Mouse (Mus musculus) forebrain, embryonic 12.5 days (tissue): ENCODE measurements around the gene Fam104a. TPM values are rescaled to one million over a fixed set of nuclear protein-coding genes. Genes with fewer than 3 reads are reported as not detected.

Experiments
- ATAC-seq: fragments of 200-750 bp; cut with Nextera tagmentation; 2 replicates; pipeline ENCODE4 v1.8.0; 2017; ENCODE audit warnings: moderate TSS enrichment; ENCODE audit not compliant: low FRiP score
- H3K27ac ChIP-seq: fragments of 300-500 bp; sonication (generic); 2 replicates; pipeline ENCODE4 v1.5.1; 2016; ENCODE audit warnings: mild to moderate bottlenecking
- H3K27me3 ChIP-seq: fragments of 300-500 bp; sonication (generic); 2 replicates; pipeline ENCODE4 v1.6.1; 2016; ENCODE audit warnings: mild to moderate bottlenecking
- H3K36me3 ChIP-seq: fragments of 300-500 bp; sonication (generic); replicated peaks from 2 replicates; pipeline ENCODE4 v1.6.1; 2016; ENCODE audit warnings: mild to moderate bottlenecking
- H3K4me1 ChIP-seq: fragments of 300-500 bp; sonication (generic); 2 replicates; pipeline ENCODE4 v1.6.1; 2016
- H3K4me2 ChIP-seq: fragments of 300-500 bp; sonication (generic); 2 replicates; pipeline ENCODE4 v1.6.1; 2016; ENCODE audit warnings: mild to moderate bottlenecking, moderate library complexity
- H3K4me3 ChIP-seq: fragments of 300-500 bp; sonication (generic); replicated peaks from 2 replicates; pipeline ENCODE4 v1.5.1; 2016; ENCODE audit warnings: mild to moderate bottlenecking
- H3K9ac ChIP-seq: fragments of 300-500 bp; sonication (generic); 2 replicates; pipeline ENCODE4 v1.6.1; 2016; ENCODE audit warnings: mild to moderate bottlenecking
- H3K9me3 ChIP-seq: fragments of 300-500 bp; sonication (generic); 2 replicates; pipeline ENCODE4 v1.6.1; 2016
- WGBS: fragments of 180-500 bp; shearing (Covaris S2); methylation state at CpG from one replicate; pipeline ENCODE4 v1.1.7; 2016; 5-methylcytosine and 5-hydroxymethylcytosine counted together
- polyA plus RNA-seq: library from polyadenylated mRNA; unstranded; fragments of >200 nt; fragmentation: Nextera tagmentation; extraction: Ambion mirVana; gene quantifications from 2 replicates; pipeline ENCODE4 v1.2.1, GENCODE M21; 2016

Gene Fam104a
- polyA plus RNA-seq, 1 experiment from 2014 or later = 53.2 TPM

DNA sequence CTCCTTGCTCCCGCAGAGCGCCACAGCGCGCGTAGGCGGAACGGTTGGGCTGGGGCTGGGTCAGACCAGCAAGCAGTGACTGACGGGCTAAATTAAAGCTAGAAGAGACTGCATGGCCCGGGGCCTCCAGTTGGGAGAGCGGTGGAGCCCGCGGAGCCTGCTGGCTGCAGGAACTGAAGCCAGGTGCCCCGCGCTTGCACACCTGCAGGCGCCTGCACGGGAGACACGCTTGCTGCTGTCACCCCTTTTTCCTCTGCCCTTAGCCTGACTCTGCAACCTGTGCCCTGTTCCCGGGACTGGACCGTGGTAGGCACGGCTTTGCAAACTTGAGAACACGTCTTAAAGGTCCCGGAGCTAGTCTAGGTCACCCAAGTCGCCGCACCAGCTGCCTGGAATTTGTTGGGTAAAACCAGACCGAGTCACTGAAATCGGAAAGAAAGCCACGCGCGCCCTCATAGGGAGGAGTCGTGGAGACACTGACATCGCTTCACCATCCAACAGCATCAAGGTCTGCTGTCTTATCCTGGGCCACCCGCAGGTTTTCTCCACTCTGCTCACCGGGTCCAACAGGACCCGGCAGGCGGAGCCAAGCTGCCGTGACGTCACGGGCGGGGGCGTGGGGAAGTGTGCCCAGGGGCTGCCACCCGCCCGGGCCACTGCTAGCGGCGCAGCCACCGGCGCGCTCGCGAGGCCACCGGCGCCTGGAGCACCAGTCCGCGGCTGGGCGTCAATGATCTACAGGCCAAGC, 65.1 kb downstream of the Fam104a start, which contains the start of gene Sstr2:
TSS of gene Sstr2 (plus strand) at position 671 of the 748 bp plus-strand sequence.
- Histone ChIP-seq H3K4me1 (peaks cover 34% of the 10 kb centered on the region), H3K27me3 (peaks cover 54% of the 10 kb centered on the region), H3K27ac (0 out of 2 replicates have a peak within 1 kb of the TSS, but pooled peaks have one; percentile 36), H3K4me2 (peak within 1 kb of the TSS; percentile 98), H3K9me3 (no peaks in the 10 kb centered on the region), H3K4me3 (peak within 1 kb of the TSS; percentile 56), H3K9ac (peak within 1 kb of the TSS; percentile 59), H3K36me3 (no peaks in the 10 kb centered on the region)
- WGBS = under 1% methylated on average over 54 of the region's 54 CpGs
- peak; percentile 82 for ATAC-seq

DNA sequence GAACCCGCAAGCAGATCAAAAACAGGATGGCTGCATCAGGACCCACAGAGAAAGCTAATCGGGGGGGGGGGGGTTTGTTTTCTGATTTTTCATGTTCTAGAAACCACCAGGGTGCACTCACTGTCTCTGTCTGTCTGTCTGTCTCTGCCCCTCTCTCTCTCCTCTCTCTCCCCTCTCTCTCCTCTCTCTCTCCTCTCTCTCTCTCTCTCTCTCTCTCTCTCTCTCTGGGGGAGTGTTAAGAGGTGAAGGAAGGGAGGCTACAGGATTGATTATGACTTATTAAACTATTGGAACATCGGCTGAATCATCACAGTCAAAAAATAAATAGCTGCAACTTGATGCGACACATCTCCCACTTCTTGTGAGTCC, 65.7 kb downstream of the Fam104a start:
- Histone ChIP-seq H3K36me3 (no peaks in the 10 kb centered on the region), H3K4me1 (peaks cover 34% of the 10 kb centered on the region), H3K4me2 (peak overlapping the region; percentile 98), H3K4me3 (peak overlapping the region; percentile 56), H3K27me3 (peaks cover 56% of the 10 kb centered on the region), H3K27ac (0 out of 2 replicates have a peak overlapping the region, but pooled peaks have one; percentile 13), H3K9ac (0 out of 2 replicates have a peak overlapping the region, but pooled peaks have one; percentile 59), H3K9me3 (no peaks in the 10 kb centered on the region)
- WGBS = 22% methylated on average over 4 of the region's 4 CpGs
- no peak for ATAC-seq

DNA sequence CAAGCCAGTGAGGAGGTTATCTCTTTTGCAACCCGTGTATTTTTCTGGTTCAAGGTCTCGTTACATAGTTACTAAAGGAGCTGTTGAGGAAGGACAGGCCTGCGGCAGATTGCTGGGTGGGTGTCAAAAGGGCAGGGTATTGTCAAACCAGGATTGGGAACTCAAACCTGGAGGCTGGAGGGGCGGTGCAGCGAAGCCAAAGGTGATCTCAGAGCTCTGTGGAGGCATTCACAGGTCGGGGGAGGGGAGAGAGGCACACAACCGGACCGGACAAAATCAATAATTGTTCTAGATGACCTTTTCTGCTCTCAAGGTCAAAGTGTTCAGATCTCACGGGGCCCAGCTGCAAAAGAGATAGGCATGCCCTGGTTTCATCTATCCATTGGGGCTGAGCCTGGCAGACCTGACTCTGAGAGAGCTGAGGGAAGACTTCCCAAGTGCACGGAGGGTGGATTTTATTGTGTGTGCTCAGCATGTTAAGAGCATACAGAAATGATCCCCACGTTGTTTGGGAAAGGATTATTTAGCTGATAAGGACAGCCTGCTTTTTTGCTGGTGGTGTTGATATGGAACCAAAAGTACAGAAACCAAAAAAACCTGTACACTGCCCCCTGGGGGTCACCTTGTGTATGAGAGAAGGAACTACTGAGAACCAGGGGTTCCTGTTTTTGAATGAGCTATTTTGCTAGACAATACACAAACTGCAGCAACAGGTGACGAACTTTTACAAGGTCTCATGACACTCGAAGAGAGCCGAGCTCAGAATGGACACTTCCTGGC, 66.6 kb downstream of the Fam104a start:
- Histone ChIP-seq H3K9ac (no peak overlapping the region), H3K27me3 (peaks cover 56% of the 10 kb centered on the region), H3K4me1 (peaks cover 36% of the 10 kb centered on the region), H3K4me2 (no peak overlapping the region), H3K36me3 (no peaks in the 10 kb centered on the region), H3K4me3 (no peak overlapping the region), H3K9me3 (no peaks in the 10 kb centered on the region), H3K27ac (no peak overlapping the region)
- no peak for ATAC-seq
- 41% methylated on average over 14 of the region's 14 CpGs for WGBS

DNA sequence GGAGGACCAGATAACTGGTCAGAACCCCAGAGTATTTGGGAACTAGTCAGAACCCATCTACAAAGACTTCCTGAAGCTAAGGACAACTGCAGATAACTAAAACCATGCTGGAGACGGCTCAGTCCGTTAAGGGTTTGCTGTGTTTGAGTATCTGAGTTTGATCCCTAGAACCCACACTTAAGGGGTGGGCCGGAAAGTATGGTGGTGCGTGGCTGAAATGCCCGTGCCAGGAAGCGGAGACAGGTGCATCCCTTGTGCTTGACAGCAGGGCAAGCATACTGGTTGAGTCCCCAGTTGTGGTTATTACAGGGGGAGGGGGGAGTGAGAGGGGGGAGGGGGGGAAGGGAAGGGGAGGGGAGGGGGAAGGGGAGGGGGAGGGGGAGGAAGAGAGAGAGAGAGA, 69.5 kb downstream of the Fam104a start:
- Histone ChIP-seq H3K4me3 (no peak overlapping the region), H3K9me3 (no peaks in the 10 kb centered on the region), H3K4me1 (peaks cover 28% of the 10 kb centered on the region), H3K27ac (no peak overlapping the region), H3K36me3 (no peaks in the 10 kb centered on the region), H3K27me3 (peaks cover 29% of the 10 kb centered on the region), H3K9ac (no peak overlapping the region), H3K4me2 (no peak overlapping the region)
- WGBS = 86% methylated on average over 6 of the region's 6 CpGs
- ATAC-seq = no peak

DNA sequence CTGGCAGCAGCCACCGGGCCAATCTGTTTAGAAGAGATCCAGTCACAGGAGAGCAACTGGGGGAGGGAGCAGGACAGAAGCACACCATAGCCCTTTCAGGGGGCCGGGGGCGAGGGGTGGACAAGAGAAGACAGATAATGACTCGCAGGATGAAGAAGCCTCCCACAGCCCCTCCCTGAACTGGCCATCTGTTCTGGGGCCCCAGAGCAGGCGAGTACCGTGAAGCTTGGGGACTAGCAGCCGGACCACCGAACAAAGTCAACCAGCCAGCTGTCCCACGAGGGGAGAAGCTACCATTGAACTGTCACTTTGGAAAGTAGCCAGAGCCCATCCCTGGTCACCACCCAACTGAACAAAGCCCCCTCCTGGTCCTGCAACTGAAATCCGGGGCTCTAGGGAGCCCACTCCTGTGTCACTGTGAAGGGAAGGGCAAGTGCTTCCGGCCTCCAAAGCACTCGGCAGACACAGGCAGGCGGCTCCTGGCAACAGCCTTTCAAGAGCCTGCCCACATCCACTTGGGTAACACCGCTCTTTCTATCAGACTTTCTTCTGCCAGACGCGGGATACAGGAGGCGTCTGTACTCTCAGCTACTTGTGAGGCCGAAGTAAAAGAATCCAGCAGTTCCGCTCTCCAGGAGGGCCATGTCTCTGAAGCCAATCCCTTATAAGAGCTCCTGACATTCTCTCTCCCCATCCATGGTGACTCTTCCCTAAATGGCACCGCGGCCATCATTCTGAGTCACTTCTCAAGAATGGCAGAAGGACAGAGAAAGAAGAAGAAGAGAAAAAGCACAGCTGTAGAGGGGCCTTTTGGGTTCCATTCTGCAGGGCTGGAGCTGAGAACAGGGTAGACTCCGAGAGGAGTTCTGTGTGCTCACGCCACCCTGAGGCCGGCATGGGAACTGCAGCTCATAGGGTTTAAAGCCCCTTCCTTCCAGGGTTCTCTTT, 72.0 kb downstream of the Fam104a start:
- no peaks in the 10 kb centered on the region for H3K36me3 ChIP-seq
- ATAC-seq = peak; percentile 77; the same call in 1 of the 2 replicates
- H3K9me3 ChIP-seq = no peaks in the 10 kb centered on the region
- H3K4me2 ChIP-seq = peak overlapping the region; percentile 6; the same call in 1 of the 2 replicates
- peak overlapping the region; percentile 83 for H3K27ac ChIP-seq
- H3K9ac ChIP-seq = peak overlapping the region; percentile 21; the same call in 1 of the 2 replicates
- 29% methylated on average over 24 of the region's 24 CpGs for WGBS
- H3K4me1 ChIP-seq = peaks cover 10% of the 10 kb centered on the region
- H3K27me3 ChIP-seq = peaks cover 6% of the 10 kb centered on the region; the same call in 1 of the 2 replicates
- no peak overlapping the region for H3K4me3 ChIP-seq

Other genes with a start within 250 kb of the Fam104a start
- gene Sstr2, start 64.8 kb downstream of the Fam104a start, polyA plus RNA-seq = 22.4 and 25.4 TPM in 2 replicates
- gene Cog1, start 35.0 kb downstream of the Fam104a start, polyA plus RNA-seq = 35.3 and 38.3 TPM in 2 replicates
- 23.9 and 25.1 TPM in 2 replicates for gene Slc39a11, start 34.1 kb downstream of the Fam104a start, polyA plus RNA-seq
- gene D11Wsu47e, start 257 bp upstream of the Fam104a start, polyA plus RNA-seq = 24.5 and 25.7 TPM in 2 replicates
- gene Cpsf4l, start 25.9 kb upstream of the Fam104a start, polyA plus RNA-seq = 0.32 and 0.69 TPM in 2 replicates
- 109 and 113 TPM in 2 replicates for gene Cdc42ep4, start 67.7 kb upstream of the Fam104a start, polyA plus RNA-seq